Mouse (Mus musculus): ENCODE data around the gene Syt14. TPM values are rescaled to one million over a fixed set of nuclear protein-coding genes. Genes with fewer than 3 reads are reported as not detected.
A peak's percentile ranks its signal among the peaks of the same experiment; 100 is the strongest.

Gene Syt14
- total RNA-seq, 2 experiments from 2014 or later = 27.2 to 29.0 TPM

DNA sequence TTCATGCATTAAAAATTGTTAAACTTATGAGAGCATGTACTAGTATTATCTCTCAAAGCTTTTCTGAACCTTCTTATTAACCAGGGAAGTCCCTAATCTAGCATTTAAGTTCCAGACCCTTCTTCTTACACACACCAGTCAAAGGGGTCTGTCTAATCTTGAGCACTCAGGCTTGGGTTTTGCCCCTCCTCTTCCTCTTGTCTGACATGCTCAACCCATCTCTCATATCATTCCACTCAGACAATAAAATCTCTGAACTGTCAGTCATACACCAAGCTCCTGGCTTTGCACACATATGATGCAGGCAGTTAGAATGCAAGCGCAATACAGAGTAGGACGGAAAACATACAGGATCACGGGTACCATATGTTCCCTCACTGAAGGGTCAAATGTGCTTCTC lies 48.4 kb downstream of the Syt14 start:
- no peak for DNase-seq

DNA sequence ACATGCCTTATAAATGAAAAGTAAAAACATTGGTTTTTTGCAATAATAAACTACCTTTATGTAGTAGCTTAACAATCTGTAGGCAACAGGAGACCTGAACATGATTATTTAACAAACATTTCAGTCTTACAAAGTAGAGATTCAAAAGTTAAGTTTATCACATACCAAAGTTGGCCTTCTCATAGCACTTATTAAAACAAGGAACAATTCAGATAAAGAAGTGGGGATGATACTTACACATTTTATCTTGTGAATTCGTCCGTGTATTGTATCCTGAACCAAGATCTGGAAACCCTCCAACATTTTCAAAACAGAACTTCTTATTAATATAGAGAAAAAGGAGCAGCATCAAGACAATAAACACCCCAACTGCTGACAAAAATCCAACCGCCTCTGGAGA lies 49.1 kb downstream of the Syt14 start:
- DNase-seq = no peak

DNA sequence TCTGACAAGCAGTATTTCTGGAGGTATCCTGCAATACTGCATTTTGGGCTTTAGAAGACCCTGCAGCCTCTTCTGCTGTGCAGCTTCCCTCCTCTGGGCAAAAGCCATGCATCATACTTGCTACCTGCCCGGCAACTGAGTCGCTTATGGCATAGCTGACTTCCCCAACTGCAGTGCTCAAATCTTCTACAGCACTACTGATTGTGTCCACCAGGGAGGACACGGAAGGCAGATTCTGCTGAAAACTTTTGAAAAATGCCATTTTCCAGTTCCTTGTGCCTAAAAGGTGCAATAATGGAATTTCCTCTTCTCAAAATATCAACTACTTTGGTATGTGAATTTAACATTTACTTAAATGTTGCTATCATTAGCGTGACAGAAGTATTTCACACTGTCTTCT lies 51.2 kb downstream of the Syt14 start:
- no peak for DNase-seq

DNA sequence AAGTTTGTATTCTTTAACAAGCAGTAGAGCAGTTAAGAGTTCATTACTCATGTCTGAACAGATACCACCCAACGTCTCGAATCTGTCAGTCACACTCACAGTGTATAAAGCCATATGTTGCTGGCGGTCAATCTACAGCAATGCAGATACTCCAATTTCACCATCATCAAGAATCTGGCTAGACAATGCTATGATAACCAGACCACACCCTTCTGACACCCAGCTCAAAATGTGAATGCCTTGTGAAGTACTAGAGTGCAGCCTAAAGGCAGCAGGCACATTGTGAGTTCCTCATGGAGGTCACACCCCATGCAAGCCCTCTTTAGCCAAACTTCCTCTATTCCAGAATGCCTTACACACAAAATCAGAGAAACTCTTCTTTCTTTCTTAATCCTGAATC lies 53.9 kb downstream of the Syt14 start:
- no peak for DNase-seq

DNA sequence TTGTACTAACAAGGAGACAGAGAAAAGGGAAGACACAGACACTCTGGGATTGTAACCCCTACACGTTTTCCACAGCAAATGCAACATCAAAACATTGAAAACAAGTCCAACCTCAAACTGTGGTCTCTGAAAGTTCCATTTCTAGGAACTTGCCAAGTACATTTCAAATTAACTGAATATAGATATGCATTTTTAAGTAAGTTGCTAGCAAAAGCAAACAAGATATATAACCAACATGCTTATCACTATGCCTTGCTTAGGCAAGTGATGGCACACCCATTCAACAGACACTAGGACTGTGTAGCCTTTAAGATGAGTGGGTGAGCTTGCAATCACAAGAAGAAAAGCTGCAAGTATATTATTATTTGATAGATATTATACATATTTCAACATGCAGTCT lies 54.5 kb downstream of the Syt14 start:
- no peak for DNase-seq

DNA sequence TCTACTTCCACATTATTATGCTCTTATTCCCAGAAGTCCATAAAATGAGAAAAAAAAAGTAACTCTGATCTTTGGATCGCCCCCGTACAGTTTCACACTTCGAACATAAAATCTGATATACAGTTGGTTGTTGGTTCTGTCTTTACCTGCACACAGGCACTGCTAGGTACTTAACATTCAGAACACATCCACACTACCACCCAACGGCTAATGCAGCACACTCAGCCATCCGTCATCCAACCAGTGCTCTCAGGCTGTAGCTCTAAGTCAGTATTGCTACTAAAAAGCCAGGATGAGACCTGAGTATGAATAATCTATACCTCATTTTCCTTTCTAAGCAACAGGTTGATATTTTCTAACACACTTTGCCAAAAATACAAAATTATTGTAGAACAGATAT lies 73.3 kb downstream of the Syt14 start:
- DNase-seq = no peak

DNA sequence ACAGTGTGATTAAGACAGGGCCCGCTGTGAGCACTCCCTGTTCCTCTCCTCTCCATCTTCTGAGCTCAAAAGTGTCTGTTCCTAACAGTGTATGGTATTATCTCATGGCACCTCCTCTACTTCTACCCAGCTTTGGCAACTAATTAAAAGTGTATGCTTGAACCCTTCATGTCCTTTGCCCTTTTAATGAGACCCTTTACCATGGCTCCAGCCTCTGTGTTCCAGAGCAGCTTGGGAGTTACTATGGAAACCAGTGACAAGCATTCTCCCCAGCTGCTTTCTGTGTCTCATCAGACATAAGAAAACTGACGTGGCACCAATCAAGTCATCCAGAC lies 87.8 kb downstream of the Syt14 start:
- no peak for DNase-seq

DNA sequence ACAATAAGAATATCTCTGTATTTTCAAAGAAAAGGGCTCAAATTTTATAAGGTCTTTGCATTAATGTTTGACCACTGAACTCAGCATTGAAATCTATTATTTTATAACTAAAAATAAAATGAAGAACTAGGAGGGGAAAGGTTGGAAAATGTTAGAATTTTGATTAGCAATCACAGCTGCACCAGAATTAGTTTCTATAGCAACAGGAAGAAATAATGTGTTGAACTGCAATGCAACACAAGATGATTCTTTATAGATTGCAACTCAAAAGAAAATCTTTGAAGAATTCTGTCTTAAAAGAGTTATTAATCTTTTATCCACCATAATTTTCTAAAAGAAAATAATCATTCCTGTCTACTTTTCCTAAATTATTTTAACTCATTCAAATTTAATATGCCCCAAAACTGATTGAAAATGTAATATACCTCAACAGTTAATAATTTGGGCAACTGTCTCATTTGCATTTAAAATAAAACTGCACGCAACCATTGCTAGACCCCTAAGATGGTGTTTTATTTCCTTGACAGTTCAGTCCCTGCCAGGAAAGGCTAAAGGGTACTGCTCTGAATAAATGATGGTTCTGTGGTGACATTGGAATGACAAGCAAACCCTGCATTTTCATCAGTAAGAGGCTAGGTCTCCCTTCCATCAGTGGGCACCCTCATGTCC lies 88.3 kb downstream of the Syt14 start:
- DNase-seq = no peak

DNA sequence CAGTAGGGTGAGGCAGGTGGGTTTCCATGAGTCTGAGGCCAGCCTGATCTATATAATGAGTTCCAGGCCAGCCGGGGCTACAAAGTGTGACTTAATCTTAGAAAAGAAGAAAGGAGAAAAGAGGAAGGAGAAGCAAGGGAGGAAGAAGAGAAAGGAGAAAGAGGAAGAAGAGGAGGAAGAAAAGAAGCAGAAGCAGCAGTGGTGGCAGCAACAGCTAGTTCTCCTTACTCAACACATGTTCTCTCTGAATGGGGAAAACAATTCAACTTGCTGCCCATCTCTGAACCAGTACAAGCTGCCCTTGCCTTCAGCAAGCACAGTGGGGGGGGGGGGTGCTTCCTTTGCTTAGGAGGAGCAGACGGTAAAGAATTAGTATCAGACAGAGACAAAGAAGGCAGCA lies 96.5 kb downstream of the Syt14 start:
- DNase-seq = no peak

DNA sequence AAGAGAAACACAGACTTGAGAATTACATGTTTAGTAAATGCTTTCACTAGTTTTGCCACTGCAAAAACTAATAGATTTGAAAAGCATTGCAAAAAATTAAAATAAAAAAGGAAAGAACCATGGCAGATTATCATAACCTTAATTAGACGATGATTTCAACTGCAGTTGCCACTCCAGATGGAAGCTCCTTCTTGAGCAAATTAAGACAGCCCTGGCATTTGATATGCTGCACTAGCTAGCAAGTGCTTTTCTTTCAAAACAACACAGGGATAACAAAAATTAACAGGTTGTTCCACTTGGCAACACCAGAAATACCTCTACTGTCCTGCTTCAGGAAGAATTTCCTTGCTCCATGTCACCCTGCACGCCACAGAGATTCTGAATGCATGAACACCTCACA lies 97.6 kb downstream of the Syt14 start:
- DNase-seq = peak in 1 of 2 experiments; percentile 21

DNA sequence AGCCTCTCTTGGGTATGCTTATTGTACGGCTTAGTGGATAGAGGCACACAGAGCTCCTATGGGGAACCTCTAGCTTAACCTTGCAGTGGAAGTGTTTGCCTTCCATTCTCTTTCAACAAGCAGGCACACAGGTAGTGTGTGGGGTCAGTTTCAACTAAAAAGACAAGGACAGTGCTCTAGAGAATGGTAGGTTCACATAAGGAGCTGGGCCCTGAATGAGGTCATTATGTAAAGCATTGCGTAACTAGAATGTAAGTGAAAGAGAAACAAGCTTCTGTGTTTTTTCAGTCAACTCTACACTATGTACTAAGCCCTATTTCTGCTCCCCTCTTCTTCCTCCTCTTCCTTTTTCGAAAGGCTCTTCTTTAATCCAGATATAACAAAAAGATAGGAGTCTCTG lies 103.8 kb downstream of the Syt14 start:
- no peak for DNase-seq

DNA sequence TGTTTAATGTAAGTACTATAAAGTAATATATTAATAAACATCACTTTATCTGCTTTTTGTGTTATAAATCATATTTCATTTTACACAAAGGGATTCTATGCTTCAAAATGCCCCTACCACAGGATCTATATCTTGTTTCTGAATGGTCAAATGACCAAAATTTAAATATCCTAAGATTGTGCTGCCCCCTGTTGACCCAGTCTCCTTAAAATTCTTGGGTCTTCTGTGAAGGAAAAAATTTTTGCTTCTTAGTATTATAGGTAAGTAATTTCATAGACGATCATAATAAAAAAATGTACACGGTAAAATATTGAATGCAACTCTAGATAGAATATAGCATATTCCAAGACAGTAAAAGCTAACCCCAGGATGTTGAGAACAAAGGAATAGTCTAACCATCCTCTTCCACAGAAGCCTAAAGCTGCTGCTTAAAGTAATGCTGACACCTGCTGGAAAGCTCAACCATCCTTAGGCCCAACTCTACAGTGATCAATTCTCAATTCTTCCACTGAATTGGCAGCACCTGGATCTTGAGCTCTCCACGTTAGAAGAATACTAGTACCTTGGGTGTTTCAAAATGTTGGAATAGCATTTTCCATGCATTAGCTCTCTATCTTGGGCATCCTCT lies 123.4 kb downstream of the Syt14 start:
- DNase-seq = no peak

DNA sequence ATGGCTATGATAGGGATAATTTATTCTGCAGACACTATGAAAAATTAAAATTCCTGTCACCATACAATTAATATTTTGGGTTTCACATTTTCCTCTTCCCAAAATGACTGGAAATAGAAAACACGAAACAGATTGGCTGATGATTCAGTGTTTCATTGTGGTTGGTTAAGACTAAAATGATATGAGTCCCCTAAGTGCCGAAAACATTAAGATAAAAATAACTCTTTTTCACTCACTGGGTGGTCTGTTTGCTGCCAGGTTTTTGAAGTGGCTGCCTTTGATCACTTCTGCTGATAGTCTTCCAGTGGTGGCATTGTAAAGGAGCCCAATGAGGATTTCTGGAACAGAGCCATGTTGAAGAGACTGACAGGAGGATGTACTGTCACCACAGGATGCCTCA lies 134.1 kb downstream of the Syt14 start:
- no peak for DNase-seq

DNA sequence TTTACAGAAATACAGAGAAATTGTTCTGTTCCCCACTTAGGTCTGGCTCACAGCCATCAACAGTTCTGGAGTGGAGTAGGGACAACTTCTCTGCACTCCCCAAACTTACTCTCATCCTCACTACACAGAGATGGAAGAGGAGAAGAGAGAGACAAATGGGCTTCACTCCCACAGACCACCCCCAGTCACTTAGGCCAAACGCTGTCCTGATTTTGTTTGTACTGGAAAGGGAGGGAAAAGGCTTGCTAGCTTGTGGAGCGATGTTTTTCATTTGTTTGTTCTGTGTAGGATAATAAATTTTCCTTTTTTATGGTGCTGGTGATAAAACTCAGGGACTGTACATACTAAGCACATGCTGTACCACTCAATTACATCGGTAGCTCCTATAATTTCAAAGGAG lies 134.7 kb downstream of the Syt14 start:
- DNase-seq = no peak

DNA sequence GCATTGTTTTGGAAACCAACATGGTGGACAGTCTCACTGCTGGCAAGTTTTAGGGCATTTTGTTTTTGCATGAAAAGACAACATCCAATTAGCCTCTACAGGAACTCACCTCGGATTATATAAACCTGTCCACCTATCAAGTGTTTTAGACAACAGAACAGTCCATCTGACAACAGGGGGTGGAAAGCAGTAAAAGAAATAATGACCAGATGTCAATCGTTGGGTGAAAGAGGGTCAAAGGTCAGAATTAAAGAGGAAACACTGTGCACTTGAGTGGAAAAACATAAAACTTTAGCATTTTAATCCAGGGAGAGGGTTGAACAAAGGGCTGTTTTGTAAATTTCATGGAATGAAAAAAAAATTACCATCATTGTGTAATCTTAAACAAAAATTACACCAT lies 136.8 kb downstream of the Syt14 start:
- DNase-seq = no peak

DNA sequence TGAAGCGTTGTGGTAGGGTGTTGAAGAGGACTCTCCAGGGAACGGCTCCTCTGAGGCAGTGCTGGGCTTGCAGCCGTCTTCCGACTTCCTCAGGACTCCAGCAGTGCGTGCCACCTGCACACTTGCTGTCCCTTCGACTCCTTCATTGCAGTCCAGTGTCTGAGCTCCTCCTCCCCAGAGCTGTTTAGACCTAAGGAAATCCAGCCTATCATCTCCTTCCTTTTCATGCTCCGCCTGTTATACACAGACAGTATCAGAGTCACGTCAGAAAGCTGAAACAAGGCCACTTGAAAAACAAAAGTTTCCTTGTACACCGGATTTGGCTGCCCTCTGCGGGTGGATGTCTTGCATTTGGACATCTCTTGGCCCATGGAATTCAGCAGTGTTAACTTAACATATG lies 138.4 kb downstream of the Syt14 start:
- no peak for DNase-seq

DNA sequence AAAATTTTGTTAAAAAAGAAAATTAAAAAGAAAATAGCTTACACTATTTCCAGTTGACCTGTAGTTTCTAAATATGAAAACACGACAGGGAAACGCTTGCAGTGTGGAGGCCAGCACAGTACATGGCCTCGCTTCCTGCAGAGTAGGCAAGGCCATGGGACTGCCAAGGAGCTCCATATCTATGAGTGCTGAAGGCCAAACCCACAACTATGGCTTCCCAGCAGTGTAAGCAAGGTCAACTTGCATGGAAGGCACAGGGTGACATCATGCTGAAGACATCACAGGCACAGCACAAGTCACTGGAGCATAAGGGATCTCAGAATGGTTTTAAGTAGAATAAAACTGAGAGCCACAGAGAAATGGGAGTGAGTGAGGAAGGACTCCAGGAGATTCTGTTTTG lies 139.5 kb downstream of the Syt14 start:
- no peak for DNase-seq

DNA sequence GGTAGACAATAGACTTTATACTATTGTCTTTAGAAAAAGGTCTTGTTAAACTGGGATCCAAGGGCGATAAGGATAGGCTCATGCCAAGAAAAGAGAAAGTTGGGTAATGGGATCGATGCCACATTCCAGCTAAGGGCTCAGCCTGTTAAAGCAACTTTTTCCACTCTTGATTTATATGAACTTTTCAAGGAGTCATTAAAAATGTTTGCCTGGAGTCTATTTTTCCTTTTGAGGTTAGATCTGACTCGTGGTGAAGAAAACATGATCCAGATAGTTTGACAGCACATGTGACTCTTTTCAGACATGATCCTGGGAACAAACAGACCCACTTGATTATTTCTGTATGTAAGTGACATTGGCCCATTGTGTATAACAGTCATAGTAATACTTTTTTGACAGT lies 144.9 kb downstream of the Syt14 start:
- DNase-seq = no peak

DNA sequence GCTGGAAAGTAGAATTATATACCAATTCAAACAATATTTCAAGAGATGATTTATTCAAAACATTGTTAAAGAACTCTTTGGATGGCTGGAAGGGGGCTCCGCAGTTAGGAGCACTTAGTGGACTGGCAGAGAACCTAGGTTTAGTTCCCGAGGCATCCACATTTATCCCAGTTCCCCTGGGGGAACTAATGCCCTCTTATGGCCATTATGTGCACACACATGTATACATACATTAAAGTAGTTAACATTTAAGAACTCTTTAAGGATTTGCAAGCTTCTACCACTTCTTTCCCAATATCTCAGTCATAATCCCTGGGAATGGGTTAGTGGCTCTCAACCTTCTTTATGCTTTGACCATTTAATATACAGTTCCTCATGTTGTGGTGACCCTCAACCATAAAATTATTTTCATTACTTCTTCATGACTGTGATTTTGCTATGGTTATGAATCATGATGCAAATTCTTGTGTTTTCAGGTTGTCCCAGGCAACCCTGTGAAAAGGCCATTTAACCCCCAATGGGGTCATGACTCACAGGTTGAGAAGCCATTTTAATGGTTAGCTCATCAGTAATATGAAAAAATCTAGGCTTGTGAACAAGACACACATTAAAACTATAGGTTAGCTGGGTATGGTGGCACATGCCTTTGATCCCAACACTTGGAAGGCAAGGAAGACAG lies 152.8 kb downstream of the Syt14 start:
- DNase-seq = no peak

DNA sequence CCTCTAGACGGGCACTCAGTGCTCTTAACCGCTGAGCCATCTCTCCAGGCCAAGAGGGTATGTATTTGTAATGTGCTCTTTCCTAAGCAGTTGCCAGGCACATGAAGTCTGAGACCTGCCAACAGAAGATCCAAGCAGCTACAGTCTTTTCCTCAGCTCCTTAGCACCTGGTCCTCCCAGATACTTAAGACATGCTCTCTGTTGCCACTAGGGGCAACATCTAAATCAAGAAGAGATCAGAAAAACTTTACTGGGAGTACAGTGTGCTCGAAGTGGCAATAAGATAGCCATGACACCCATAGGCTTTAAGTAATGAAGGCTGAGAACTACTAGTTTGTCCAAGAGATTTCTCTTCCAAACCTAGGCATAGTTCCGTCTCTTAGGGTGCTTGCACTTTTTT lies 155.4 kb downstream of the Syt14 start:
- DNase-seq = no peak

DNA sequence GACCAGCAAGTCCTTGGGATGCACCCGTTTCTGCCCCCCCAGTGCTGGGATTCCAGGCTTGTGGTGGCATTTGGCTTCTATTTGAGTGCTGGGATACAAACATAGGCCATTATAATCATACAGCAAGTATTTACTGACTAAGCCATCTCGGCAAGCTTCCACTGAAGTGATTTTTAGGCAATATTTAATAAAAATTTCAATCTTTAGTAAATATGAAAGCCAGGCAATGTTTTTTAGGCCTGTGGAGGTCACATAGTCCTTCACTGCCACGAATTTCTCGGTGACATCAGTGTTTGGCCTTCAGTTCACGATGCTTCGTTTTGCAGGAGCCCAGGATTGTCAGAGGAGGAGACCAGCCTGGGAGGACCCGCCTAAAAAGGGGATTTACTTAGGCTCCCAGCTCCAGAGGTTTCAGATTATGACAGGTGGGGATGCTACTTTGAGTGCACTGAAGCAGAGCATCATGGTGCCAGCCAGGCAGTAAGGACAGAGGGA lies 156.4 kb downstream of the Syt14 start:
- DNase-seq = no peak

DNA sequence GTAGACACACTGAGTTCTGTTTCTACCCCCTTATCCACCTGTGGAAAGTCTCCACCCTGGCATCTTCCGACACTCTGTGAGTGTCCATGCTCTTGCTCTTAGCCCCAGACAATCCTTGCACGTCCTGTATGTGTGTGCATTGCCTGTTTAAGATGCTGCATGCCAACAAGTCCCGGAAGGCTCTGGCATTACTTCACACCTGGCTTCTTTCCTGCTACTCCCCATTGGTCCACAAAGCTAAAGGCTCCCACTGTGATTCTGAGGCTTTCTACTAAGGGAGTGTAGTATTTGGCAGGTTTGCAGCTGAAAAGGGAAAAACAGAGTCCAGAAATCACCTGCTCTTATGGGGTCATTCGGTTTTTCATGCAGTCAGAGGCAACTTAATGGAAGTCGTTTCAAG lies 162.7 kb downstream of the Syt14 start:
- no peak for DNase-seq

DNA sequence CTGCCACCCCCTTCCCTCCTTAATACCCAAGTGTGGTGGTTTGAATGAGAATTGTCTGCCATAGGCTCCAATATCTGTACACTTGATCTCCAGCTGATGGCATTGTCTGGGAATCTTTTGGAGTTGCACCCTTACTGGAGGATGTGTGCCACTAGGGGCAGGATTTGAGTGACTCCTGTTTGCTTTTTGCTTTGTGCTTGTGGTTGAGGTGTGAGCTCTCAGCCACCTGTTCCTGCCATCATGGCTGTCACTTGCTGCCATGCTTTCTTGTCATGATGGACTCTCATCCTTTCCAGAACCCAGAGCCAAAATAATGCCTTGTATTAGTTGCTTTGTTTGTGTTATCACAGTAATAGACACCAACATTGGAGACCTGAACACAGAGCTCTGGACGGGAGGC lies 165.8 kb downstream of the Syt14 start:
- no peak for DNase-seq

DNA sequence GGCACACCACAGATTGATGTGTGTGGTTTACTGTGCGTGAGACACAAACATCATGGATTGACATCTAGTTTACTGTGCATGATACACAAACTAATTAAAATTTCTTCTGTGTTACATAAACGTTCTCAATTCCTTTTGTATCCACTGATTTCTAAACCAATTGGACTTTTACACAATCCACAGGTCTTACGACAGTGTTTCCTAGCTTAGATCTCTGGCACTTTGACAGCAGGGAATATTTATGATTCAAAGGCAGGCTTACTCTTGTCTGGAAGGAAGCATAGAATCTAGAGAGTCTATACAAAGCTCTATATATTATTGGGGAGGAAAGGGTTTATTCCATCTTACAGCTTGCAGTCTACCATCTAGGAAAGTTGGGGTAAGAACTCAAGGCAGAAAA lies 171.1 kb downstream of the Syt14 start:
- no peak for DNase-seq

Measured in layer of hippocampus, postnatal 36 days (tissue).